Mouse (Mus musculus): ENCODE results near the gene Pomp. TPM values are rescaled to one million over a fixed set of nuclear protein-coding genes. Genes with fewer than 3 reads are reported as not detected.

The Pomp gene
- polyA plus RNA-seq, 1 experiment: 220 TPM

- H3K27me3 ChIP-seq (ENCODE audit: control insufficient read depth, insufficient read depth, insufficient read length): no peaks in the 10 kb centered on the region
- no peaks in the 10 kb centered on the region for H3K79me2 ChIP-seq (ENCODE audit: control insufficient read depth, insufficient read depth)
- H3K4me2 ChIP-seq (ENCODE audit: low read depth): no peak overlapping the region
- no peaks in the 10 kb centered on the region for H3K36me3 ChIP-seq (ENCODE audit: control insufficient read depth, insufficient read depth)
- TF ChIP-seq POLR2AphosphoS2 (IDR thresholded peaks at IDR 0.05; ENCODE audit: insufficient read length, low read depth) (no peak), TCF3 (IDR thresholded peaks at IDR 0.05; ENCODE audit: insufficient read length, low read depth) (no peak)
- no peak overlapping the region for H3ac ChIP-seq (ENCODE audit: control insufficient read depth, insufficient read length)
- H3K4me3 ChIP-seq: no peak overlapping the region
Observed at GRCm38 (mm10) chr5:147910807-147911509, 50.7 kb downstream of the Pomp start.

- Histone ChIP-seq H3ac (ENCODE audit: control insufficient read depth, insufficient read length) (no peak overlapping the region), H3K4me2 (ENCODE audit: low read depth) (no peak overlapping the region), H3K79me2 (ENCODE audit: control insufficient read depth, insufficient read depth) (no peaks in the 10 kb centered on the region), H3K4me3 (no peak overlapping the region), H3K36me3 (ENCODE audit: control insufficient read depth, insufficient read depth) (no peaks in the 10 kb centered on the region), H3K27me3 (ENCODE audit: control insufficient read depth, insufficient read depth, insufficient read length) (no peaks in the 10 kb centered on the region)
- TF ChIP-seq POLR2A (IDR thresholded peaks at IDR 0.05; ENCODE audit: insufficient read length, low read depth) (no peak), REST (IDR thresholded peaks at IDR 0.05; ENCODE audit: insufficient read depth, insufficient read length) (no peak), POLR2AphosphoS2 (IDR thresholded peaks at IDR 0.05; ENCODE audit: insufficient read length, low read depth) (no peak), SRF (IDR thresholded peaks at IDR 0.05; ENCODE audit: control insufficient read depth, insufficient read length, low read depth) (no peak), TCF12 (IDR thresholded peaks at IDR 0.05; ENCODE audit: insufficient read depth, poor library complexity, severe bottlenecking) (no peak), MYOD1 (IDR thresholded peaks at IDR 0.05; ENCODE audit: control insufficient read depth in 1 of 3, insufficient read length in 2 of 3, low read depth in 2 of 3) (no peak), USF1 (IDR thresholded peaks at IDR 0.05; ENCODE audit: low read depth) (no peak), MAX (IDR thresholded peaks at IDR 0.05; ENCODE audit: low read depth) (no peak)
Observed at GRCm38 (mm10) chr5:147911744-147912143, 51.5 kb downstream of the Pomp start.

- Histone ChIP-seq H3K27me3 (ENCODE audit: control insufficient read depth, insufficient read depth, insufficient read length) (no peaks in the 10 kb centered on the region), H3K4me2 (ENCODE audit: low read depth) (no peak overlapping the region), H3K4me3 (no peak overlapping the region), H3ac (ENCODE audit: control insufficient read depth, insufficient read length) (no peak overlapping the region), H3K79me2 (ENCODE audit: control insufficient read depth, insufficient read depth) (no peaks in the 10 kb centered on the region), H3K36me3 (ENCODE audit: control insufficient read depth, insufficient read depth) (no peaks in the 10 kb centered on the region)
- TF ChIP-seq TCF3 (IDR thresholded peaks at IDR 0.05; ENCODE audit: insufficient read length, low read depth) (no peak), POLR2A (IDR thresholded peaks at IDR 0.05; ENCODE audit: insufficient read length, low read depth) (no peak), REST (IDR thresholded peaks at IDR 0.05; ENCODE audit: insufficient read depth, insufficient read length) (no peak), E2F4 (IDR thresholded peaks at IDR 0.05; ENCODE audit: insufficient read depth) (no peak), MAX (IDR thresholded peaks at IDR 0.05; ENCODE audit: low read depth) (no peak), SRF (IDR thresholded peaks at IDR 0.05; ENCODE audit: control insufficient read depth, insufficient read length, low read depth) (no peak), USF1 (IDR thresholded peaks at IDR 0.05; ENCODE audit: low read depth) (no peak), MYOD1 (IDR thresholded peaks at IDR 0.05; ENCODE audit: control insufficient read depth in 1 of 3, insufficient read length in 2 of 3, low read depth in 2 of 3) (no peak), CEBPB (IDR thresholded peaks at IDR 0.05; ENCODE audit: insufficient read depth, poor library complexity, severe bottlenecking) (no peak), POLR2AphosphoS2 (IDR thresholded peaks at IDR 0.05; ENCODE audit: insufficient read length, low read depth) (no peak), MYOG (IDR thresholded peaks at IDR 0.05; ENCODE audit: control insufficient read depth in 1 of 3, insufficient read depth in 1 of 3, insufficient read length in 2 of 3, low read depth in 2 of 3) (no peak), TCF12 (IDR thresholded peaks at IDR 0.05; ENCODE audit: insufficient read depth, poor library complexity, severe bottlenecking) (no peak)
Observed at GRCm38 (mm10) chr5:147913241-147913842, 53.1 kb downstream of the Pomp start.

- Histone ChIP-seq H3K27me3 (ENCODE audit: control insufficient read depth, insufficient read depth, insufficient read length) (no peaks in the 10 kb centered on the region), H3K36me3 (ENCODE audit: control insufficient read depth, insufficient read depth) (no peaks in the 10 kb centered on the region), H3K4me2 (ENCODE audit: low read depth) (no peak overlapping the region), H3K79me2 (ENCODE audit: control insufficient read depth, insufficient read depth) (no peaks in the 10 kb centered on the region), H3K4me3 (no peak overlapping the region), H3ac (ENCODE audit: control insufficient read depth, insufficient read length) (no peak overlapping the region)
- no peak for TF ChIP-seq TCF12 (IDR thresholded peaks at IDR 0.05; ENCODE audit: insufficient read depth, poor library complexity, severe bottlenecking)
- TF ChIP-seq POLR2AphosphoS2 (IDR thresholded peaks at IDR 0.05; ENCODE audit: insufficient read length, low read depth): no peak
- TF ChIP-seq SRF (IDR thresholded peaks at IDR 0.05; ENCODE audit: control insufficient read depth, insufficient read length, low read depth): no peak
- no peak for TF ChIP-seq MYOD1 (IDR thresholded peaks at IDR 0.05; ENCODE audit: control insufficient read depth in 1 of 3, insufficient read length in 2 of 3, low read depth in 2 of 3)
- no peak for TF ChIP-seq MYOG (IDR thresholded peaks at IDR 0.05; ENCODE audit: control insufficient read depth in 1 of 3, insufficient read depth in 1 of 3, insufficient read length in 2 of 3, low read depth in 2 of 3)
- TF ChIP-seq E2F4 (IDR thresholded peaks at IDR 0.05; ENCODE audit: insufficient read depth): no peak
- no peak for TF ChIP-seq USF1 (IDR thresholded peaks at IDR 0.05; ENCODE audit: low read depth)
- no peak for TF ChIP-seq REST (IDR thresholded peaks at IDR 0.05; ENCODE audit: insufficient read depth, insufficient read length)
- no peak for TF ChIP-seq POLR2A (IDR thresholded peaks at IDR 0.05; ENCODE audit: insufficient read length, low read depth)
- no peak for TF ChIP-seq MAX (IDR thresholded peaks at IDR 0.05; ENCODE audit: low read depth)
Observed at GRCm38 (mm10) chr5:147915038-147915566, 54.8 kb downstream of the Pomp start.

- H3K79me2 ChIP-seq (ENCODE audit: control insufficient read depth, insufficient read depth): no peaks in the 10 kb centered on the region
- no peak overlapping the region for H3K4me2 ChIP-seq (ENCODE audit: low read depth)
- TF ChIP-seq MYOD1 (IDR thresholded peaks at IDR 0.05; ENCODE audit: control insufficient read depth in 1 of 3, insufficient read length in 2 of 3, low read depth in 2 of 3) (no peak), CEBPB (IDR thresholded peaks at IDR 0.05; ENCODE audit: insufficient read depth, poor library complexity, severe bottlenecking) (no peak), E2F4 (IDR thresholded peaks at IDR 0.05; ENCODE audit: insufficient read depth) (no peak), REST (IDR thresholded peaks at IDR 0.05; ENCODE audit: insufficient read depth, insufficient read length) (no peak), POLR2A (IDR thresholded peaks at IDR 0.05; ENCODE audit: insufficient read length, low read depth) (no peak), SRF (IDR thresholded peaks at IDR 0.05; ENCODE audit: control insufficient read depth, insufficient read length, low read depth) (no peak), MYOG (IDR thresholded peaks at IDR 0.05; ENCODE audit: control insufficient read depth in 1 of 3, insufficient read depth in 1 of 3, insufficient read length in 2 of 3, low read depth in 2 of 3) (no peak), MAX (IDR thresholded peaks at IDR 0.05; ENCODE audit: low read depth) (no peak), TCF3 (IDR thresholded peaks at IDR 0.05; ENCODE audit: insufficient read length, low read depth) (no peak), TCF12 (IDR thresholded peaks at IDR 0.05; ENCODE audit: insufficient read depth, poor library complexity, severe bottlenecking) (no peak), USF1 (IDR thresholded peaks at IDR 0.05; ENCODE audit: low read depth) (no peak), POLR2AphosphoS2 (IDR thresholded peaks at IDR 0.05; ENCODE audit: insufficient read length, low read depth) (no peak)
- H3ac ChIP-seq (ENCODE audit: control insufficient read depth, insufficient read length): no peak overlapping the region
- H3K36me3 ChIP-seq (ENCODE audit: control insufficient read depth, insufficient read depth): no peaks in the 10 kb centered on the region
- H3K27me3 ChIP-seq (ENCODE audit: control insufficient read depth, insufficient read depth, insufficient read length): no peaks in the 10 kb centered on the region
- no peak overlapping the region for H3K4me3 ChIP-seq
Observed at GRCm38 (mm10) chr5:147916171-147916570, 55.9 kb downstream of the Pomp start.
